Mouse (Mus musculus) E14TG2a.4 (cell line): ENCODE measurements around the gene Wls.

ENCODE experiments used
- CTCF ChIP-seq: conservative IDR thresholded peaks from 2 replicates; pipeline ENCODE4 v1.5.1; 2014; ENCODE audit warnings: low read length
- NANOG ChIP-seq: IDR thresholded peaks from 2 replicates; pipeline ENCODE4 v1.6.1; 2014; ENCODE audit warnings: borderline replicate concordance, low read length, mixed read lengths
- POU5F1 ChIP-seq: IDR thresholded peaks from 2 replicates; pipeline ENCODE4 v1.6.1; 2014; ENCODE audit warnings: low read length, borderline replicate concordance

DNA sequence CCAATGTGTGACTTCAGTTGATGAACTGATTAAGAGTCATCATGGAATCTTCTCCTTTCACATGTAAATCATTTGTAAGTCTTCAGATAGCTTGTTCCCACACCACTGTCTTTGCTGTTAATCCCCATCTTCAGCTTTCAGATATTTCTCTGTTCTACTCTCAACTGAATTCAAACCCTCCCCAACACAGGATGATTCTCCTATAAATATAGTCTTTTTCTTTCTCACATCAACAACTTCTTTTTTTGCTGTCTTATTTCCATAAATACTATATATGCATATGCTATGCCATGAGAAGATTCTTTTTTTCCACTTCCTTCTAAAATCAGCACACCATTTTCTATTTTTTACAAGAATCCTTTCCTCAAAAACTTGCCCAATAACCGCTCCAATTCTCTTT lies 67.9 kb downstream of the Wls start:
- TF ChIP-seq CTCF (no peak), POU5F1 (no peak), NANOG (no peak)
